Mouse (Mus musculus): ENCODE data around the gene Gpx5. TPM values are rescaled to one million over a fixed set of nuclear protein-coding genes. Genes with fewer than 3 reads are reported as not detected.

Gpx5 gene
- polyA plus RNA-seq, 1 experiment from 2014 or later: not detected

GRCm38 (mm10) chr13:21262787-21263461 is 29.6 kb downstream of the Gpx5 start:
- Histone ChIP-seq H3K4me1 (replicated peaks; ENCODE audit: control insufficient read depth, insufficient read depth, low read length) (0 out of 2 replicates have a peak, but pooled peaks cover 4% of the 10 kb centered on the region), H3K36me3 (ENCODE audit: control insufficient read depth, insufficient read depth) (no peaks in the 10 kb centered on the region), H3K27ac (ENCODE audit: low read depth, low read length) (no peak overlapping the region), H3K4me2 (replicated peaks; ENCODE audit: low read depth) (peak overlapping the region; percentile 57), H3K27me3 (replicated peaks; ENCODE audit: control insufficient read depth, insufficient read depth, low read length) (0 out of 2 replicates have a peak, but pooled peaks cover 7% of the 10 kb centered on the region), H3K9ac (ENCODE audit: low read depth, low read length) (no peak overlapping the region), H3K9me3 (ENCODE audit: control insufficient read depth) (no peaks in the 10 kb centered on the region), H3K4me3 (ENCODE audit: low read depth, low read length) (no peak overlapping the region)
- ATAC-seq: peak; percentile 85
- 42% methylated on average over 4 of the region's 4 CpGs for WGBS
- TF ChIP-seq CTCF (IDR thresholded peaks at IDR 0.05; ENCODE audit: low read depth): no peak

GRCm38 (mm10) chr13:21260289-21260688 is 32.2 kb downstream of the Gpx5 start:
- Histone ChIP-seq H3K27ac (ENCODE audit: low read depth, low read length) (no peak overlapping the region), H3K9ac (ENCODE audit: low read depth, low read length) (no peak overlapping the region), H3K4me3 (ENCODE audit: low read depth, low read length) (no peak overlapping the region), H3K36me3 (ENCODE audit: control insufficient read depth, insufficient read depth) (no peaks in the 10 kb centered on the region), H3K27me3 (replicated peaks; ENCODE audit: control insufficient read depth, insufficient read depth, low read length) (0 out of 2 replicates have a peak, but pooled peaks cover 7% of the 10 kb centered on the region), H3K4me1 (replicated peaks; ENCODE audit: control insufficient read depth, insufficient read depth, low read length) (0 out of 2 replicates have a peak, but pooled peaks cover 4% of the 10 kb centered on the region), H3K4me2 (replicated peaks; ENCODE audit: low read depth) (peak overlapping the region; percentile 56), H3K9me3 (ENCODE audit: control insufficient read depth) (no peaks in the 10 kb centered on the region)
- ATAC-seq: no peak
- WGBS: 40% methylated on average over 5 of the region's 5 CpGs
- TF ChIP-seq CTCF (IDR thresholded peaks at IDR 0.05; ENCODE audit: low read depth): no peak

GRCm38 (mm10) chr13:21259677-21260113 is 32.8 kb downstream of the Gpx5 start:
- H3K9me3 ChIP-seq (ENCODE audit: control insufficient read depth): no peaks in the 10 kb centered on the region
- peak overlapping the region; percentile 17; the same call in 1 of the 2 replicates for H3K4me3 ChIP-seq (ENCODE audit: low read depth, low read length)
- no peak overlapping the region for H3K27ac ChIP-seq (ENCODE audit: low read depth, low read length)
- H3K4me1 ChIP-seq (replicated peaks; ENCODE audit: control insufficient read depth, insufficient read depth, low read length): 0 out of 2 replicates have a peak, but pooled peaks cover 4% of the 10 kb centered on the region
- ATAC-seq: no peak
- no peak for TF ChIP-seq CTCF (IDR thresholded peaks at IDR 0.05; ENCODE audit: low read depth)
- 0% methylated on average over 18 of the region's 18 CpGs for WGBS
- no peaks in the 10 kb centered on the region for H3K36me3 ChIP-seq (ENCODE audit: control insufficient read depth, insufficient read depth)
- H3K4me2 ChIP-seq (replicated peaks; ENCODE audit: low read depth): peak overlapping the region; percentile 56
- 0 out of 2 replicates have a peak, but pooled peaks cover 7% of the 10 kb centered on the region for H3K27me3 ChIP-seq (replicated peaks; ENCODE audit: control insufficient read depth, insufficient read depth, low read length)
- H3K9ac ChIP-seq (ENCODE audit: low read depth, low read length): no peak overlapping the region

GRCm38 (mm10) chr13:21259171-21259631 is 33.3 kb downstream of the Gpx5 start:
- Histone ChIP-seq H3K9me3 (ENCODE audit: control insufficient read depth) (no peaks in the 10 kb centered on the region), H3K27me3 (replicated peaks; ENCODE audit: control insufficient read depth, insufficient read depth, low read length) (0 out of 2 replicates have a peak, but pooled peaks cover 7% of the 10 kb centered on the region), H3K4me3 (ENCODE audit: low read depth, low read length) (peak overlapping the region; percentile 32), H3K9ac (ENCODE audit: low read depth, low read length) (no peak overlapping the region), H3K4me1 (replicated peaks; ENCODE audit: control insufficient read depth, insufficient read depth, low read length) (0 out of 2 replicates have a peak, but pooled peaks cover 4% of the 10 kb centered on the region), H3K36me3 (ENCODE audit: control insufficient read depth, insufficient read depth) (no peaks in the 10 kb centered on the region), H3K27ac (ENCODE audit: low read depth, low read length) (no peak overlapping the region), H3K4me2 (replicated peaks; ENCODE audit: low read depth) (peak overlapping the region; percentile 56)
- TF ChIP-seq CTCF (IDR thresholded peaks at IDR 0.05; ENCODE audit: low read depth): no peak
- ATAC-seq: no peak
- WGBS: 1% methylated on average over 15 of the region's 15 CpGs

GRCm38 (mm10) chr13:21258524-21258923 is 34.0 kb downstream of the Gpx5 start:
- WGBS: 31% methylated on average over 6 of the region's 6 CpGs
- Histone ChIP-seq H3K4me1 (replicated peaks; ENCODE audit: control insufficient read depth, insufficient read depth, low read length) (0 out of 2 replicates have a peak, but pooled peaks cover 4% of the 10 kb centered on the region), H3K27me3 (replicated peaks; ENCODE audit: control insufficient read depth, insufficient read depth, low read length) (0 out of 2 replicates have a peak, but pooled peaks cover 7% of the 10 kb centered on the region), H3K4me2 (replicated peaks; ENCODE audit: low read depth) (peak overlapping the region; percentile 56; the same call in 1 of the 2 replicates), H3K36me3 (ENCODE audit: control insufficient read depth, insufficient read depth) (no peaks in the 10 kb centered on the region), H3K27ac (ENCODE audit: low read depth, low read length) (no peak overlapping the region), H3K9me3 (ENCODE audit: control insufficient read depth) (no peaks in the 10 kb centered on the region), H3K9ac (ENCODE audit: low read depth, low read length) (no peak overlapping the region), H3K4me3 (ENCODE audit: low read depth, low read length) (no peak overlapping the region)
- no peak for ATAC-seq
- TF ChIP-seq CTCF (IDR thresholded peaks at IDR 0.05; ENCODE audit: low read depth): no peak

GRCm38 (mm10) chr13:21253986-21254385 is 38.5 kb downstream of the Gpx5 start:
- peak overlapping the region; percentile 10; the same call in 1 of the 2 replicates for H3K4me3 ChIP-seq (ENCODE audit: low read depth, low read length)
- no peaks in the 10 kb centered on the region for H3K9me3 ChIP-seq (ENCODE audit: control insufficient read depth)
- WGBS: 7% methylated on average over 16 of the region's 16 CpGs
- ATAC-seq: no peak
- H3K9ac ChIP-seq (ENCODE audit: low read depth, low read length): no peak overlapping the region
- peak overlapping the region; percentile 35 for H3K4me2 ChIP-seq (replicated peaks; ENCODE audit: low read depth)
- H3K27ac ChIP-seq (ENCODE audit: low read depth, low read length): no peak overlapping the region
- no peaks in the 10 kb centered on the region for H3K36me3 ChIP-seq (ENCODE audit: control insufficient read depth, insufficient read depth)
- 0 out of 2 replicates have a peak, but pooled peaks cover 7% of the 10 kb centered on the region for H3K27me3 ChIP-seq (replicated peaks; ENCODE audit: control insufficient read depth, insufficient read depth, low read length)
- no peak for TF ChIP-seq CTCF (IDR thresholded peaks at IDR 0.05; ENCODE audit: low read depth)
- H3K4me1 ChIP-seq (replicated peaks; ENCODE audit: control insufficient read depth, insufficient read depth, low read length): no peaks in the 10 kb centered on the region
